Mouse (Mus musculus): ENCODE data around the gene Ssc4d.

DNA sequence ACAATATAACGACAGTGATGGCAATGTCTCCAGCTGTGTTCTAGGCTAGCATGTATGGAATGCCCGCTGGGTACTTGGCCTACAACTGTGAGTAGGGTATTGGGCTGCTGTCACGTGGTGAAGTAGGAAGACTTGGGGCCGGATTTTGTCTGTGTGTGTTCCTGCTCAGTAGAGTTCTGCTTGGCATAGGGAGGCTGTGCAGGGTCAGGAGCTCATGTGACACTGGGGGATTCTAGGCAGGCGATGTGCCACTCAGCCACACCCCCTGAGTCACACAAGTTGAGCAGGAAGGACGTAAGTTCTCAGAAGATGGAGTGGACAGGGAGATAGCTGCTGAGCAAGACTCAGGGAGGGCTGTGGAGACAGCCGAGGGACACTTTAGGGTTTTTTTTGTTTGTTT lies 33.4 kb upstream of the Ssc4d start:
- no peak for TF ChIP-seq CTCF (IDR thresholded peaks at IDR 0.05; ENCODE audit: low read depth, low read length)
- no peak for TF ChIP-seq POLR2A (IDR thresholded peaks at IDR 0.05; ENCODE audit: borderline replicate concordance, low read depth, low read length)
